Mouse (Mus musculus) cerebellum, adult 2 months (tissue): ENCODE measurements at regions not wholly inside any gene's neighbourhood (a gene's known extent, or its start where the extent isn't known, plus 50 kb on each side); places are given as distances from the start of the nearest gene placed in this dataset.

ENCODE experiments used
- CTCF ChIP-seq: fragments of 200-500 bp; IDR thresholded peaks from 2 replicates; pipeline ENCODE4 v1.5.1; 2011; ENCODE audit warnings: low read depth, mild to moderate bottlenecking, control low read depth, low read length, moderate library complexity, borderline replicate concordance; ENCODE audit not compliant: insufficient read depth
- POLR2A ChIP-seq: fragments of 200-500 bp; IDR thresholded peaks from 2 replicates; pipeline ENCODE4 v1.6.1; 2011; ENCODE audit warnings: low read length, control low read depth, borderline replicate concordance; ENCODE audit not compliant: insufficient read depth

DNA sequence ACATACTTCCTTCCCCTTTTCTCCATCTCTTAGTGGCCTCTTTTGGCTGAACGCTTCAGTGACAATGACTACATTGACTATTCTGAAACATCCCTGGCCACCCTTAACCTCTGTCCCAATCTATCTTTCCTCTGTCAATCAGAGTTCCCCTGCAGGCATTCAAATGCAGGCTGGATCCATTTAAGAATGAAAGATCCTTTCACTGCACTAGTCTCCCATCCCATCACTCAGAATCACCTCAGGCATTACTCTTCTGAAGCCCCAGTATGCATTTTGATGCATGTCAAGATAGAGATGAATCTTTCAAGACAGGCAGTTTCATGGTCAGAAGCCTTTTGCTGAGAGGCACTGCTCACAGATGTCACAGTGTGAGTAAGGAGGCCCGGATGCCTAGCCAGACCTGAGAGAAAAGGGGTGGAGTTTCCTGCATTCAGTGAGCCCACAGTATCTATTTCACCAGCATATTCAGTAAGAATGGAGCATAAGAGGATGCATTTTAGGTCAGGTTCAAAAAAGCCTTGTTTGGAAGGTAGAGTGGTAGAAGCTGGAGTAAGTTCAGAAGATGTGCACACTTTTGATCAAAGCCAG lies 523.0 kb upstream of the Nrsn1 start:
- TF ChIP-seq CTCF (no peak), POLR2A (no peak)
